Mouse (Mus musculus): ENCODE results near the gene Gm43552.
"Not testable (repeated sequence)": the region's sequence is repeated elsewhere in the genome, so short reads cannot be mapped to it uniquely, and the experiment has no call there.

The Gm43552 gene

GRCm38 (mm10) chr5:65492716-65493531 lies at the start of gene Gm43552:
Gene Gm43552 (minus strand): TSS chr5:65492833.
- DNase-seq = peak; percentile 98

GRCm38 (mm10) chr5:65541889-65542288 lies 49.3 kb upstream of the Gm43552 start:
- no peak for DNase-seq

- no peak for DNase-seq
These were observed 47.2 kb upstream of the Gm43552 start for GRCm38 (mm10) chr5:65539786-65540185.

- DNase-seq = no peak
These were observed 46.2 kb upstream of the Gm43552 start for GRCm38 (mm10) chr5:65538829-65539228.

- DNase-seq = no peak
These were observed 45.5 kb upstream of the Gm43552 start for GRCm38 (mm10) chr5:65538121-65538520.

GRCm38 (mm10) chr5:65537420-65538071 lies 44.9 kb upstream of the Gm43552 start:
- DNase-seq = peak; percentile 49

GRCm38 (mm10) chr5:65536751-65537419 lies 44.3 kb upstream of the Gm43552 start, which contains the start of the genes Smim14 and Ube2k:
Gene Smim14 (minus strand): TSS chr5:65537184.
Gene Ube2k (plus strand): TSS chr5:65537233.
- DNase-seq = peak; percentile 94

GRCm38 (mm10) chr5:65536068-65536465 lies 43.4 kb upstream of the Gm43552 start:
- DNase-seq = not testable (repeated sequence)

GRCm38 (mm10) chr5:65535457-65536067 lies 42.9 kb upstream of the Gm43552 start:
- peak; percentile 79 for DNase-seq

GRCm38 (mm10) chr5:65534496-65534895 lies 41.9 kb upstream of the Gm43552 start:
- DNase-seq = no peak

GRCm38 (mm10) chr5:65531283-65531682 lies 38.6 kb upstream of the Gm43552 start:
- DNase-seq = no peak

- DNase-seq = peak; percentile 66
These were observed 33.2 kb upstream of the Gm43552 start for GRCm38 (mm10) chr5:65525674-65526443.

GRCm38 (mm10) chr5:65524831-65525230 lies 32.2 kb upstream of the Gm43552 start:
- DNase-seq = no peak

GRCm38 (mm10) chr5:65521803-65522202 lies 29.2 kb upstream of the Gm43552 start:
- no peak for DNase-seq

- DNase-seq = peak; percentile 63
These were observed 22.1 kb upstream of the Gm43552 start for GRCm38 (mm10) chr5:65514635-65515278.

GRCm38 (mm10) chr5:65513506-65513905 lies 20.9 kb upstream of the Gm43552 start:
- no peak for DNase-seq

GRCm38 (mm10) chr5:65508395-65508794 lies 15.8 kb upstream of the Gm43552 start:
- DNase-seq = peak; percentile 61

- DNase-seq = peak; percentile 25
These were observed 13.2 kb upstream of the Gm43552 start for GRCm38 (mm10) chr5:65505786-65506185.

GRCm38 (mm10) chr5:65501407-65501806 lies 8.8 kb upstream of the Gm43552 start:
- DNase-seq = no peak

- no peak for DNase-seq
These were observed 7.6 kb upstream of the Gm43552 start for GRCm38 (mm10) chr5:65500231-65500630.
